Mouse (Mus musculus): ENCODE data around the gene Gm13102.
"Not testable (repeated sequence)": the region's sequence is repeated elsewhere in the genome, so short reads cannot be mapped to it uniquely, and the experiment has no call there.

The Gm13102 gene

DNA sequence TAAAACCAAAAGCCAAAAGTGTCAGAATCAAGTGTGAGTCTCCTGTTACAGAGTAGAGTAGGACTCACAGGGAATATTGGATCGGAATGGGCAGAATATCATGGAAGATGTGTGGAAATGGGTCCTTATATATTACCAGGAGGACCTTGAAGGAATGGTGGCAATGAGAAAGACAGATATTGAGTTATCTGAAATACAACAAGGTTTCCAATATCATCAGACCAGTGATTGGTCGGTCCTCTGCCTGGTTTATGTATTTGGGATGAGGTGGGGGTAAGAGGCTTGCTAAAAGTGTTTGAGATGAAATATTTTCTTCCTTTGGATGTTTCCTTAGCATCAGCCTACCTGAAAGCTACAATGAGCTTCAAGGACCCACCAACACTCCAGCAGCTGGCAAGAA, at the start of gene Gm13102:
TSS of gene Gm13102 (plus strand) at position 301 of the 400 bp plus-strand sequence.
- DNase-seq (ENCODE audit: low spot score), result not testable (repeated sequence)

DNA sequence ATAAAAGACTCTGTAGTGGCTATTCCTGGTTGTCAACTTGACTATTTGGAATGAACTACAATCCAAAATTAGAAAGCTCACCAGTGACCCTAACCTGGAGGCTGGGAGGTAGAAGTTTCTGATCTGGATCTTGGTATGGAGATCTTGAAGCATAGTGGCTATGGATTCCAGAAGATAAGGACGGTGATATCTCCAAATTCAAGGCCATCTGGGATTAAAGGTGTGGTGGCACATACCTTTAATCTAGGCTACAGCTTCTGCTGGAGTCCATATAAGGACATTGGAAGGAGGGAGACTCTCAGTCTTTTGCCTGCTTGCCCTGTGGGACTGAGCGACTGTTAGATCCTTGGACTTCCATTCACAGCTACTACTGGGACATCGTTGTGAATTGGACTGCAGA, 47.4 kb upstream of the Gm13102 start, which contains the start of gene Pramel4:
TSS of gene Pramel4 (plus strand) at position 301 of the 400 bp plus-strand sequence.
- not testable (repeated sequence) for DNase-seq (ENCODE audit: low spot score)

Measured in spleen, adult 12 weeks (tissue).